Mouse (Mus musculus): ENCODE measurements at regions not wholly inside any gene's neighbourhood (a gene's known extent, or its start where the extent isn't known, plus 50 kb on each side); places are given as distances from the start of the nearest gene placed in this dataset.

- H3K4me1 ChIP-seq: no peaks in the 10 kb centered on the region
- H3K36me3 ChIP-seq: no peaks in the 10 kb centered on the region
- no peak overlapping the region for H3K4me3 ChIP-seq
- H3K9ac ChIP-seq: no peak overlapping the region
- no peaks in the 10 kb centered on the region for H3K27me3 ChIP-seq
- WGBS: 61% methylated on average over 5 of the region's 5 CpGs
- no peak for ATAC-seq (ENCODE audit: low FRiP score)
- H3K27ac ChIP-seq: no peak overlapping the region
- no peak overlapping the region for H3K4me2 ChIP-seq (replicated peaks)
- H3K9me3 ChIP-seq (replicated peaks): no peaks in the 10 kb centered on the region
Observed at GRCm38 (mm10) chr3:143475461-143475860, 593.7 kb upstream of the Pkn2 start.

- H3K36me3 ChIP-seq: no peaks in the 10 kb centered on the region
- H3K27me3 ChIP-seq: no peaks in the 10 kb centered on the region
- H3K9ac ChIP-seq: no peak overlapping the region
- no peak for ATAC-seq (ENCODE audit: low FRiP score)
- H3K4me3 ChIP-seq: no peak overlapping the region
- H3K4me1 ChIP-seq: no peaks in the 10 kb centered on the region
- H3K9me3 ChIP-seq (replicated peaks): no peaks in the 10 kb centered on the region
- H3K27ac ChIP-seq: no peak overlapping the region
- WGBS: 70% methylated on average over 7 of the region's 7 CpGs
- H3K4me2 ChIP-seq (replicated peaks): no peak overlapping the region
Observed at GRCm38 (mm10) chr3:143447005-143447709, 565.4 kb upstream of the Pkn2 start.

GRCm38 (mm10) chr3:143417401-143417800, 535.6 kb upstream of the Pkn2 start:
- no peak overlapping the region for H3K9ac ChIP-seq

GRCm38 (mm10) chr3:143411655-143412054, 529.9 kb upstream of the Pkn2 start:
- Histone ChIP-seq H3K4me3 (no peak overlapping the region), H3K4me1 (no peaks in the 10 kb centered on the region), H3K9ac (no peak overlapping the region), H3K36me3 (no peaks in the 10 kb centered on the region), H3K27me3 (no peaks in the 10 kb centered on the region), H3K9me3 (replicated peaks) (no peaks in the 10 kb centered on the region), H3K27ac (no peak overlapping the region), H3K4me2 (replicated peaks) (no peak overlapping the region)
- 65% methylated on average over 4 of the region's 4 CpGs for WGBS
- ATAC-seq (ENCODE audit: low FRiP score): no peak

More at GRCm38 (mm10) chr3:143417401-143417800, 535.6 kb upstream of the Pkn2 start:
- Histone ChIP-seq H3K27me3 (no peaks in the 10 kb centered on the region), H3K36me3 (no peaks in the 10 kb centered on the region), H3K4me2 (replicated peaks) (no peak overlapping the region), H3K4me1 (no peaks in the 10 kb centered on the region), H3K27ac (no peak overlapping the region), H3K9me3 (replicated peaks) (no peaks in the 10 kb centered on the region), H3K4me3 (no peak overlapping the region)
- 61% methylated on average over 6 of the region's 6 CpGs for WGBS
- no peak for ATAC-seq (ENCODE audit: low FRiP score)

- Histone ChIP-seq H3K9ac (no peak overlapping the region), H3K27me3 (no peaks in the 10 kb centered on the region), H3K9me3 (replicated peaks) (no peaks in the 10 kb centered on the region), H3K4me1 (no peaks in the 10 kb centered on the region), H3K4me2 (replicated peaks) (no peak overlapping the region), H3K36me3 (no peaks in the 10 kb centered on the region), H3K27ac (no peak overlapping the region), H3K4me3 (no peak overlapping the region)
- no peak for ATAC-seq (ENCODE audit: low FRiP score)
- 65% methylated on average over 2 of the region's 2 CpGs for whole genome bisulfite sequencing
Observed at GRCm38 (mm10) chr3:143398966-143399365, 517.2 kb upstream of the Pkn2 start.

- no peaks in the 10 kb centered on the region for H3K36me3 ChIP-seq
- no peak for ATAC-seq (ENCODE audit: low FRiP score)
- WGBS: 91% methylated on average over 1 of the region's 1 CpGs
- no peaks in the 10 kb centered on the region for H3K9me3 ChIP-seq (replicated peaks)
- H3K4me3 ChIP-seq: no peak overlapping the region
- no peak overlapping the region for H3K27ac ChIP-seq
- H3K27me3 ChIP-seq: no peaks in the 10 kb centered on the region
- H3K4me1 ChIP-seq: 0 out of 2 replicates have a peak, but pooled peaks cover under 1% of the 10 kb centered on the region
- no peak overlapping the region for H3K4me2 ChIP-seq (replicated peaks)
- no peak overlapping the region for H3K9ac ChIP-seq
Observed at GRCm38 (mm10) chr3:143384357-143384756, 502.6 kb upstream of the Pkn2 start.

GRCm38 (mm10) chr3:143379193-143379592, 497.4 kb upstream of the Pkn2 start:
- ATAC-seq (ENCODE audit: low FRiP score): peak; percentile 91
- Histone ChIP-seq H3K4me1 (0 out of 2 replicates have a peak, but pooled peaks cover 5% of the 10 kb centered on the region), H3K9me3 (replicated peaks) (no peaks in the 10 kb centered on the region), H3K36me3 (no peaks in the 10 kb centered on the region), H3K4me2 (replicated peaks) (no peak overlapping the region; the same call in 1 of the 2 replicates), H3K9ac (no peak overlapping the region), H3K27me3 (no peaks in the 10 kb centered on the region), H3K27ac (no peak overlapping the region), H3K4me3 (no peak overlapping the region)
- WGBS: 14% methylated on average over 13 of the region's 13 CpGs

- H3K4me3 ChIP-seq: no peak overlapping the region
- H3K27ac ChIP-seq: no peak overlapping the region
- no peak overlapping the region for H3K4me2 ChIP-seq (replicated peaks)
- 0 out of 2 replicates have a peak, but pooled peaks cover 5% of the 10 kb centered on the region for H3K4me1 ChIP-seq
- 90% methylated on average over 5 of the region's 5 CpGs for WGBS
- H3K9ac ChIP-seq: no peak overlapping the region
- no peaks in the 10 kb centered on the region for H3K36me3 ChIP-seq
- H3K27me3 ChIP-seq: no peaks in the 10 kb centered on the region
- ATAC-seq (ENCODE audit: low FRiP score): no peak
- no peaks in the 10 kb centered on the region for H3K9me3 ChIP-seq (replicated peaks)
Observed at GRCm38 (mm10) chr3:143377446-143377845, 495.6 kb upstream of the Pkn2 start.

GRCm38 (mm10) chr3:143375527-143376061, 493.8 kb upstream of the Pkn2 start:
- 56% methylated on average over 10 of the region's 10 CpGs for WGBS
- no peak for ATAC-seq (ENCODE audit: low FRiP score)

GRCm38 (mm10) chr3:143373501-143373900, 491.7 kb upstream of the Pkn2 start:
- no peak overlapping the region for H3K9ac ChIP-seq
- no peak for ATAC-seq (ENCODE audit: low FRiP score)

More at GRCm38 (mm10) chr3:143375527-143376061, 493.8 kb upstream of the Pkn2 start:
- Histone ChIP-seq H3K27ac (no peak overlapping the region), H3K4me2 (replicated peaks) (no peak overlapping the region), H3K36me3 (no peaks in the 10 kb centered on the region), H3K4me1 (0 out of 2 replicates have a peak, but pooled peaks cover 5% of the 10 kb centered on the region), H3K4me3 (no peak overlapping the region), H3K9ac (no peak overlapping the region), H3K9me3 (replicated peaks) (no peaks in the 10 kb centered on the region), H3K27me3 (no peaks in the 10 kb centered on the region)

GRCm38 (mm10) chr3:143369002-143369401, 487.2 kb upstream of the Pkn2 start:
- Histone ChIP-seq H3K9ac (no peak overlapping the region), H3K9me3 (replicated peaks) (no peaks in the 10 kb centered on the region), H3K27me3 (no peaks in the 10 kb centered on the region), H3K4me3 (no peak overlapping the region), H3K4me1 (no peaks in the 10 kb centered on the region), H3K36me3 (no peaks in the 10 kb centered on the region), H3K27ac (no peak overlapping the region), H3K4me2 (replicated peaks) (no peak overlapping the region)
- 84% methylated on average over 1 of the region's 1 CpGs for WGBS
- no peak for ATAC-seq (ENCODE audit: low FRiP score)

More at GRCm38 (mm10) chr3:143373501-143373900, 491.7 kb upstream of the Pkn2 start:
- H3K4me3 ChIP-seq: no peak overlapping the region
- no peaks in the 10 kb centered on the region for H3K4me1 ChIP-seq
- no peaks in the 10 kb centered on the region for H3K27me3 ChIP-seq
- WGBS: 83% methylated on average over 1 of the region's 1 CpGs
- H3K27ac ChIP-seq: no peak overlapping the region
- no peaks in the 10 kb centered on the region for H3K9me3 ChIP-seq (replicated peaks)
- H3K36me3 ChIP-seq: no peaks in the 10 kb centered on the region
- no peak overlapping the region for H3K4me2 ChIP-seq (replicated peaks)

GRCm38 (mm10) chr3:143340032-143340431, 458.2 kb upstream of the Pkn2 start:
- 90% methylated on average over 7 of the region's 7 CpGs for WGBS
- H3K4me3 ChIP-seq: no peak overlapping the region

GRCm38 (mm10) chr3:143333339-143333738, 451.5 kb upstream of the Pkn2 start:
- Histone ChIP-seq H3K27me3 (no peaks in the 10 kb centered on the region), H3K36me3 (no peaks in the 10 kb centered on the region), H3K4me2 (replicated peaks) (no peak overlapping the region), H3K9ac (no peak overlapping the region), H3K9me3 (replicated peaks) (no peaks in the 10 kb centered on the region), H3K4me3 (no peak overlapping the region), H3K27ac (no peak overlapping the region), H3K4me1 (no peaks in the 10 kb centered on the region)
- 89% methylated on average over 3 of the region's 3 CpGs for WGBS
- no peak for ATAC-seq (ENCODE audit: low FRiP score)

More at GRCm38 (mm10) chr3:143340032-143340431, 458.2 kb upstream of the Pkn2 start:
- Histone ChIP-seq H3K36me3 (no peaks in the 10 kb centered on the region), H3K4me2 (replicated peaks) (no peak overlapping the region), H3K9ac (no peak overlapping the region), H3K4me1 (no peaks in the 10 kb centered on the region), H3K27me3 (no peaks in the 10 kb centered on the region), H3K9me3 (replicated peaks) (no peaks in the 10 kb centered on the region), H3K27ac (no peak overlapping the region)
- ATAC-seq (ENCODE audit: low FRiP score): no peak

All from hindbrain, embryonic 12.5 days (tissue).